Mouse (Mus musculus): ENCODE results near the gene Insig2.

DNA sequence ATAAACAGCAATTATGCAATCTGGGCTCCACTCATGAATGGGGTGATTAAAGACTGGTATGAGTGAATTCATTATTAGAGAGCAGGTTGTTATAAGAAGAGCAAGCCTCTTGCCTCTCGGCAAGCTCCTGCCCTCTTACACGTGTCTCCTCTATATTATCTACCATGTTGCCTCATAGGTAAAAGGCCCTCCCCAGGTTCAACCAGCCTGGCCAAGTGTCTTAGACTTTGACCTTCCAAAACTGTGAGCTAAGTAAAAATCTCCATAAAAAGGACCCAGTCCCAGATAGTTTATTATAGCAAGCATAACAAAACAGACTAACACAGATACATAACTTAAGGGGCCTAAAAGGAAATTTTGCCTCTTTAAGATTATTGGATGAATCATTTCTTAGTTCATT is 1.8 kb downstream of the Insig2 start:
- TF ChIP-seq POLR2A (IDR thresholded peaks at IDR 0.05; ENCODE audit: borderline replicate concordance, extremely low read depth, low read depth, low read length) (no peak), CTCF (IDR thresholded peaks at IDR 0.05; ENCODE audit: insufficient read depth, low read length) (no peak)

All from lung, adult 2 months (tissue).